Mouse (Mus musculus) lung, embryonic 15.5 days (tissue): ENCODE results near the gene Dthd1. TPM values are rescaled to one million over a fixed set of nuclear protein-coding genes. Genes with fewer than 3 reads are reported as not detected.

Source experiments
- ATAC-seq: fragments of 200-750 bp; cut with Nextera tagmentation; 2 replicates; pipeline ENCODE4 v1.8.0; 2017; ENCODE audit warnings: moderate number of reproducible peaks, borderline replicate concordance; ENCODE audit not compliant: low FRiP score, low TSS enrichment; ENCODE audit errors: extremely low read depth
- H3K27ac ChIP-seq: fragments of 300-500 bp; sonication (generic); 2 replicates; pipeline ENCODE4 v1.5.1; 2015; ENCODE audit warnings: moderate library complexity, mild to moderate bottlenecking, inconsistent platforms
- H3K27me3 ChIP-seq: fragments of 300-500 bp; sonication (generic); 2 replicates; pipeline ENCODE4 v1.6.1; 2015; ENCODE audit warnings: inconsistent platforms
- H3K36me3 ChIP-seq: fragments of 300-500 bp; sonication (generic); 2 replicates; pipeline ENCODE4 v1.6.1; 2015; ENCODE audit warnings: inconsistent platforms
- H3K4me1 ChIP-seq: fragments of 300-500 bp; sonication (generic); 2 replicates; pipeline ENCODE4 v1.6.1; 2015; ENCODE audit warnings: inconsistent platforms
- H3K4me2 ChIP-seq: fragments of 300-500 bp; sonication (generic); 2 replicates; pipeline ENCODE4 v1.6.1; 2015; ENCODE audit warnings: inconsistent platforms, mild to moderate bottlenecking, moderate library complexity
- H3K4me3 ChIP-seq: fragments of 300-500 bp; sonication (generic); 2 replicates; pipeline ENCODE4 v1.5.1; 2015; ENCODE audit warnings: mild to moderate bottlenecking, inconsistent platforms
- H3K9ac ChIP-seq: fragments of 300-500 bp; sonication (generic); 2 replicates; pipeline ENCODE4 v1.6.1; 2015; ENCODE audit warnings: inconsistent platforms
- H3K9me3 ChIP-seq: fragments of 300-500 bp; sonication (generic); 2 replicates; pipeline ENCODE4 v1.6.1; 2016; ENCODE audit warnings: inconsistent platforms
- WGBS: fragments of 180-500 bp; shearing (Covaris S2); methylation state at CpG from one replicate; pipeline ENCODE4 v1.1.7; 2015; 5-methylcytosine and 5-hydroxymethylcytosine counted together
- polyA plus RNA-seq: library from polyadenylated mRNA; unstranded; fragments of >200 nt; fragmentation: Nextera tagmentation; extraction: Ambion mirVana; gene quantifications from 2 replicates; pipeline ENCODE4 v1.2.1, GENCODE M21; 2015

Dthd1 gene
- polyA plus RNA-seq: not detected in 2 replicates

GRCm38 (mm10) chr5:62813402-62814071, at the start of gene Dthd1:
Gene Dthd1, plus strand, starts transcription at chr5:62813823.
- no peaks in the 10 kb centered on the region for H3K9me3 ChIP-seq
- H3K36me3 ChIP-seq: no peaks in the 10 kb centered on the region
- 82% methylated on average over 6 of the region's 6 CpGs for WGBS
- H3K4me2 ChIP-seq: no peak within 1 kb of the TSS
- no peak within 1 kb of the TSS for H3K4me3 ChIP-seq
- no peak within 1 kb of the TSS for H3K27ac ChIP-seq
- ATAC-seq: no peak
- H3K27me3 ChIP-seq: no peaks in the 10 kb centered on the region
- no peaks in the 10 kb centered on the region for H3K4me1 ChIP-seq
- no peak within 1 kb of the TSS for H3K9ac ChIP-seq

- Histone ChIP-seq H3K4me3 (peak overlapping the region; percentile 5; the same call in 1 of the 2 replicates), H3K9ac (no peak overlapping the region), H3K9me3 (no peaks in the 10 kb centered on the region), H3K27me3 (no peaks in the 10 kb centered on the region; the same call in 1 of the 2 replicates), H3K4me1 (peaks cover 16% of the 10 kb centered on the region; the same call in 1 of the 2 replicates), H3K36me3 (no peaks in the 10 kb centered on the region), H3K27ac (no peak overlapping the region), H3K4me2 (peak overlapping the region; percentile 84)
- no peak for ATAC-seq
- 48% methylated on average over 5 of the region's 5 CpGs for WGBS
Observed at GRCm38 (mm10) chr5:62764161-62764560, 49.5 kb upstream of the Dthd1 start.

- 17% methylated on average over 5 of the region's 5 CpGs for WGBS
- Histone ChIP-seq H3K4me2 (peak overlapping the region; percentile 84), H3K27ac (no peak overlapping the region), H3K9me3 (no peaks in the 10 kb centered on the region), H3K36me3 (no peaks in the 10 kb centered on the region), H3K4me1 (peaks cover 16% of the 10 kb centered on the region; the same call in 1 of the 2 replicates), H3K27me3 (no peaks in the 10 kb centered on the region; the same call in 1 of the 2 replicates), H3K9ac (peak overlapping the region; percentile 53), H3K4me3 (peak overlapping the region; percentile 63)
- 0 out of 2 replicates have a peak, but pooled peaks have one; percentile 6 for ATAC-seq
Observed at GRCm38 (mm10) chr5:62765459-62765783, 48.2 kb upstream of the Dthd1 start.

GRCm38 (mm10) chr5:62765784-62766701, 47.6 kb upstream of the Dthd1 start, which contains the start of gene Arap2:
Gene Arap2, minus strand, starts transcription at chr5:62766159.
- WGBS: under 1% methylated on average over 80 of the region's 106 CpGs
- H3K36me3 ChIP-seq: no peaks in the 10 kb centered on the region
- no peaks in the 10 kb centered on the region for H3K9me3 ChIP-seq
- ATAC-seq: peak; percentile 79
- peak within 1 kb of the TSS; percentile 63 for H3K4me3 ChIP-seq
- H3K27ac ChIP-seq: peak within 1 kb of the TSS; percentile 47; the same call in 1 of the 2 replicates
- peak within 1 kb of the TSS; percentile 53 for H3K9ac ChIP-seq
- peak within 1 kb of the TSS; percentile 84 for H3K4me2 ChIP-seq
- peaks cover 15% of the 10 kb centered on the region; the same call in 1 of the 2 replicates for H3K4me1 ChIP-seq
- no peaks in the 10 kb centered on the region; the same call in 1 of the 2 replicates for H3K27me3 ChIP-seq

GRCm38 (mm10) chr5:62771775-62772599, 41.6 kb upstream of the Dthd1 start:
- Histone ChIP-seq H3K9ac (no peak overlapping the region), H3K4me3 (no peak overlapping the region), H3K4me1 (no peaks in the 10 kb centered on the region), H3K9me3 (no peaks in the 10 kb centered on the region), H3K27ac (no peak overlapping the region), H3K36me3 (no peaks in the 10 kb centered on the region), H3K27me3 (peaks cover 3% of the 10 kb centered on the region; the same call in 1 of the 2 replicates), H3K4me2 (no peak overlapping the region)
- WGBS: 53% methylated on average over 11 of the region's 11 CpGs
- peak; percentile 59; the same call in 1 of the 2 replicates for ATAC-seq

GRCm38 (mm10) chr5:62777804-62778203, 35.8 kb upstream of the Dthd1 start:
- Histone ChIP-seq H3K36me3 (no peaks in the 10 kb centered on the region), H3K9ac (no peak overlapping the region), H3K27me3 (peaks cover 3% of the 10 kb centered on the region; the same call in 1 of the 2 replicates), H3K9me3 (no peaks in the 10 kb centered on the region), H3K4me3 (no peak overlapping the region), H3K4me2 (no peak overlapping the region), H3K27ac (no peak overlapping the region), H3K4me1 (no peaks in the 10 kb centered on the region)
- no peak for ATAC-seq
- 81% methylated on average over 8 of the region's 8 CpGs for WGBS

- no peak for ATAC-seq
- Histone ChIP-seq H3K9ac (no peak overlapping the region), H3K4me1 (no peaks in the 10 kb centered on the region), H3K36me3 (no peaks in the 10 kb centered on the region), H3K9me3 (no peaks in the 10 kb centered on the region), H3K4me2 (no peak overlapping the region), H3K27me3 (peaks cover 3% of the 10 kb centered on the region; the same call in 1 of the 2 replicates), H3K27ac (no peak overlapping the region), H3K4me3 (no peak overlapping the region)
- 87% methylated on average over 5 of the region's 5 CpGs for WGBS
Observed at GRCm38 (mm10) chr5:62778682-62779081, 34.9 kb upstream of the Dthd1 start.

GRCm38 (mm10) chr5:62786809-62787208, 26.8 kb upstream of the Dthd1 start:
- no peaks in the 10 kb centered on the region for H3K27me3 ChIP-seq
- no peak overlapping the region for H3K4me3 ChIP-seq
- no peaks in the 10 kb centered on the region for H3K9me3 ChIP-seq
- ATAC-seq: no peak
- no peaks in the 10 kb centered on the region for H3K36me3 ChIP-seq
- H3K4me2 ChIP-seq: no peak overlapping the region
- H3K27ac ChIP-seq: no peak overlapping the region
- no peaks in the 10 kb centered on the region for H3K4me1 ChIP-seq
- WGBS: 82% methylated on average over 3 of the region's 3 CpGs
- H3K9ac ChIP-seq: no peak overlapping the region

GRCm38 (mm10) chr5:62790921-62791564, 22.6 kb upstream of the Dthd1 start:
- no peak for ATAC-seq
- WGBS: 86% methylated on average over 5 of the region's 5 CpGs

GRCm38 (mm10) chr5:62792776-62793175, 20.8 kb upstream of the Dthd1 start:
- no peak for ATAC-seq

More at GRCm38 (mm10) chr5:62790921-62791564, 22.6 kb upstream of the Dthd1 start:
- Histone ChIP-seq H3K9ac (no peak overlapping the region), H3K4me1 (no peaks in the 10 kb centered on the region), H3K36me3 (no peaks in the 10 kb centered on the region), H3K4me3 (no peak overlapping the region), H3K9me3 (no peaks in the 10 kb centered on the region), H3K4me2 (no peak overlapping the region), H3K27ac (no peak overlapping the region), H3K27me3 (no peaks in the 10 kb centered on the region)

GRCm38 (mm10) chr5:62814072-62814414, 420 bp downstream of the Dthd1 start:
- Histone ChIP-seq H3K36me3 (no peaks in the 10 kb centered on the region), H3K4me3 (no peak overlapping the region), H3K4me2 (no peak overlapping the region), H3K9ac (no peak overlapping the region), H3K4me1 (no peaks in the 10 kb centered on the region), H3K9me3 (no peaks in the 10 kb centered on the region), H3K27me3 (no peaks in the 10 kb centered on the region), H3K27ac (no peak overlapping the region)
- ATAC-seq: no peak
- WGBS: 53% methylated on average over 1 of the region's 1 CpGs

More at GRCm38 (mm10) chr5:62792776-62793175, 20.8 kb upstream of the Dthd1 start:
- no peak overlapping the region for H3K27ac ChIP-seq
- no peaks in the 10 kb centered on the region for H3K9me3 ChIP-seq
- WGBS: 70% methylated on average over 1 of the region's 1 CpGs
- H3K4me2 ChIP-seq: no peak overlapping the region
- no peak overlapping the region for H3K9ac ChIP-seq
- no peaks in the 10 kb centered on the region for H3K4me1 ChIP-seq
- no peaks in the 10 kb centered on the region for H3K36me3 ChIP-seq
- no peaks in the 10 kb centered on the region for H3K27me3 ChIP-seq
- no peak overlapping the region for H3K4me3 ChIP-seq
